Mouse (Mus musculus) CH12.LX (cell line): ENCODE data around the gene Ccdc3. TPM values are rescaled to one million over a fixed set of nuclear protein-coding genes. Genes with fewer than 3 reads are reported as not detected.
A peak's percentile ranks its signal among the peaks of the same experiment; 100 is the strongest.

Experiments used
- DNase-seq: peaks from one replicate; pipeline ENCODE4 v3.0.0-alpha.2; 2013; ENCODE audit errors: extremely low read depth
- H3K27ac ChIP-seq: 2 replicates; pipeline ENCODE4 v1.5.1; 2012; ENCODE audit warnings: low read depth, mild to moderate bottlenecking, control low read depth, moderate library complexity; ENCODE audit not compliant: insufficient read depth
- H3K27me3 ChIP-seq: replicated peaks from 2 replicates; pipeline ENCODE3; 2012; ENCODE audit warnings: inconsistent platforms
- H3K36me3 ChIP-seq, 2 experiments: replicated peaks in 1 of 2; 2 replicates each; pipeline versions ENCODE3 to v1.6.1; 2012; ENCODE audit warnings: inconsistent platforms in 1 of 2, low read length in 1 of 2, mild to moderate bottlenecking in 1 of 2, mixed read lengths in 1 of 2, moderate library complexity in 1 of 2; ENCODE audit not compliant: control insufficient read depth in 1 of 2, insufficient read depth in 1 of 2
- H3K4me1 ChIP-seq, 2 experiments: 2 replicates each; pipeline ENCODE4 v1.6.1; 2012; ENCODE audit warnings: inconsistent platforms in 1 of 2, moderate library complexity in 1 of 2; ENCODE audit not compliant: insufficient read depth in 2 of 2, control insufficient read depth in 1 of 2
- H3K4me2 ChIP-seq: 2 replicates; pipeline ENCODE4 v1.6.1; 2012; ENCODE audit warnings: low read depth, mild to moderate bottlenecking, control low read depth; ENCODE audit not compliant: poor library complexity, insufficient read depth, severe bottlenecking
- H3K4me3 ChIP-seq, 3 experiments: fragments of 150-350 bp in 1 of 3; sonication (generic) in 1 of 3; replicated peaks in 1 of 3; 2 replicates each; pipeline versions ENCODE3 to v1.5.1; 2011 to 2012; ENCODE audit warnings: low read depth in 2 of 3, low read length in 2 of 3, mild to moderate bottlenecking in 2 of 3, moderate library complexity in 2 of 3, control low read depth in 1 of 3, improper control_type of control experiment in 1 of 3, inconsistent platforms in 1 of 3, mixed read lengths in 1 of 3; ENCODE audit not compliant: poor library complexity in 1 of 3
- H3K79me2 ChIP-seq: replicated peaks from 2 replicates; pipeline ENCODE4 v1.6.1; 2012; ENCODE audit warnings: mild to moderate bottlenecking, moderate library complexity; ENCODE audit not compliant: control insufficient read depth, poor library complexity, insufficient read depth, severe bottlenecking; ENCODE audit errors: extremely low read depth
- H3K9ac ChIP-seq: 2 replicates; pipeline ENCODE4 v1.6.1; 2012; ENCODE audit warnings: low read depth, mild to moderate bottlenecking, control low read depth, moderate library complexity; ENCODE audit not compliant: insufficient read depth
- H3K9me3 ChIP-seq: replicated peaks from 2 replicates; pipeline ENCODE3; 2012; ENCODE audit warnings: low read length, inconsistent platforms, mixed read lengths
- CHD1 ChIP-seq: IDR thresholded peaks from 2 replicates; pipeline ENCODE4 v1.6.1; 2012; ENCODE audit warnings: low read depth, low read length, improper control_type of control experiment, inconsistent platforms
- IRF4 ChIP-seq: IDR thresholded peaks from 2 replicates; pipeline ENCODE4 v1.6.1; 2014; ENCODE audit warnings: low read depth, mild to moderate bottlenecking, inconsistent platforms, low read length, improper control_type of control experiment
- JUN ChIP-seq: IDR thresholded peaks from 2 replicates; pipeline ENCODE4 v1.6.1; 2011; ENCODE audit warnings: low read depth, mild to moderate bottlenecking, low read length, improper control_type of control experiment, moderate library complexity; ENCODE audit not compliant: insufficient read depth
- MAZ ChIP-seq: IDR thresholded peaks from 2 replicates; pipeline ENCODE4 v1.6.1; 2012; ENCODE audit warnings: low read depth, mild to moderate bottlenecking, inconsistent platforms, low read length, improper control_type of control experiment, moderate library complexity
- MYC ChIP-seq: IDR thresholded peaks from 2 replicates; pipeline ENCODE4 v1.6.1; 2011; ENCODE audit warnings: low read depth, mild to moderate bottlenecking, improper control_type of control experiment, low read length
- NRF1 ChIP-seq: IDR thresholded peaks from 2 replicates; pipeline ENCODE4 v1.6.1; 2014; ENCODE audit warnings: low read depth, mild to moderate bottlenecking, inconsistent platforms, low read length, improper control_type of control experiment, moderate library complexity
- TCF12 ChIP-seq: IDR thresholded peaks from 2 replicates; pipeline ENCODE4 v1.6.1; 2014; ENCODE audit warnings: low read depth, mild to moderate bottlenecking, inconsistent platforms, low read length, improper control_type of control experiment
- dilution Hi-C: fragments of 300-500 bp; cut with MboI; formaldehyde crosslinking; loops from 2 replicates; pipeline ENCODE4 v1.14.3; 2020; ENCODE audit warnings: low sequenced_read_pairs; ENCODE audit not compliant: extremely low pct_unique_long_range_greater_than_20kb, extremely low pct_ligation_motif_present
- in situ Hi-C: fragments of 300-500 bp; cut with MboI; formaldehyde crosslinking; loops from 3 replicates; pipeline ENCODE4 v1.14.3; 2019; ENCODE audit warnings: low sequenced_read_pairs, low pct_ligation_motif_present, low pct_unique_long_range_greater_than_20kb, mixed read lengths
- polyA plus RNA-seq: library from polyadenylated mRNA; unstranded; fragments of >175 nt; gene quantifications from 2 replicates; pipeline ENCODE4 v1.2.1, GENCODE M21; 2012; ENCODE audit warnings: low read depth; ENCODE audit not compliant: insufficient read length
- total RNA-seq, 2 experiments: library from RNA; depleted of rRNA; stranded (reverse); fragments of 300-350 nt in 1 of 2; fragments of >200 nt in 1 of 2; gene quantifications; 2 replicates each; pipeline ENCODE4 v1.2.3; 2012 to 2014

The Ccdc3 gene
- total and polyA plus RNA-seq, 3 experiments, result not detected

DNA sequence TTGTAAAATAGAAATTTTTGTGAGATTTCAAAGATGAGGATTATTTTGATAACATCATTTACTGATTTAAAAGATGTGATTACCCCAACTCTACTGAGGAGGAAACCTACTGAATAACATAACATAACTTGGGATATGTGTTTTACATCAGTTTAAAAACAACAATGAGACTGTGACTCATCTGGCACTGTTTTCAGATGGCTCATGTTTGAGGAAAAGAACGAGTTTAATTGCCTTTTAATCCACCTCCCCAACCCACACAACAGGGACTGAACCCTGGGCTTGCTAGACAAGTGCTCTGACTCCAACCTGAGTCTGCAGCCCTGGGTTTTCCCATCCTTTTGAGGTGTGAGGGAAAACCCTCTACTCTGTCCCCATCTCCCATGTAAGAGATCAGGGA lies 42.3 kb upstream of the Ccdc3 start:
- Histone ChIP-seq H3K27ac (no peak overlapping the region), H3K4me2 (no peak overlapping the region), H3K79me2 (no peaks in the 10 kb centered on the region), H3K9me3 (peaks cover 4% of the 10 kb centered on the region), H3K36me3 (no peaks in the 10 kb centered on the region), H3K4me1 (peaks cover 0 to 8% of the 10 kb centered on the region in 2 experiments; a peak in 3 of 4 replicates), H3K9ac (no peak overlapping the region), H3K4me3 (no peak overlapping the region), H3K27me3 (no peaks in the 10 kb centered on the region)
- TF ChIP-seq CHD1, result no peak
- no peak for TF ChIP-seq MYC
- no peak for TF ChIP-seq JUN
- DNase-seq, result no peak
- in situ Hi-C loops, result loop anchor here (25.0 kb wide), 2 partner anchors 717 to 1067 kb away; no protein-coding TSS in a partner anchor
- dilution Hi-C loops, result no loop called here

DNA sequence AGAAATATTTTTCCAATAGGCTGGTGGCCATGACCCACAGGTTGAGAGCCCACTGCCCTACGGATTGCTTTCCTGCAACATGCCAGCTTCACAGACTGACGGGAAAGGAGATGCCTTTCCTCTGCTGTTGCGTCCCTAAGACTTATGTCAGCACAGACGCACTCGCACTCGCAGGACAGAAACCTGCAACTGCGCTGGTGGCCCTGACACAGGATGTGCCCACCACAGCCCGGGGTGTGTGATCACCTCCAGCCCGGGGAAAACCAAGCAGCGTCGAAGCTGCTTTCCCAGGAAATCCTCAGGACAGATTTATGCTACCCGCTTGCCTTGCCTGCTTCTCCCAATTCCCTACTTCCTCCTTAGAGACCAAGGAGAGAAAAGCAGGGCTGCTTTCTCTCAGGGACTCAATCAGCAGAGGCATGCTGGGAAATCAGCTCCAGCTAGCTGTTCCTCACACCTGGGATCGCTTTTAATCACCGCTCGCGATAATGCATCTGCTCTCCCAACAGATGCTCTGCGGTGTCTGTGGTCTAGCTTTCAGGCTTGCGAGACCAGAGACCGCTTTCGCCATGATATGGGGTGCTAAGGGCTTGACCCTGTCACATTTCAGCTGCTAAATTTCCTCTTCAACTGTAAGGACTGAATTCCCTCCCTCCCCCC lies 39.7 kb upstream of the Ccdc3 start:
- Histone ChIP-seq H3K9me3 (peaks cover 4% of the 10 kb centered on the region), H3K4me3 (no peak overlapping the region), H3K27ac (no peak overlapping the region), H3K36me3 (no peaks in the 10 kb centered on the region), H3K4me2 (peak overlapping the region; percentile 24; the same call in 1 of the 2 replicates), H3K79me2 (no peaks in the 10 kb centered on the region), H3K9ac (no peak overlapping the region), H3K27me3 (no peaks in the 10 kb centered on the region), H3K4me1 (peaks cover 0 to 8% of the 10 kb centered on the region in 2 experiments; a peak in 3 of 4 replicates)
- in situ Hi-C loops, result loop anchor here (25.0 kb wide), 2 partner anchors 714 to 1064 kb away; no protein-coding TSS in a partner anchor
- no peak for TF ChIP-seq MAZ
- peak; percentile 51; the same call in 1 of the 2 replicates for TF ChIP-seq IRF4
- no peak for TF ChIP-seq NRF1
- no peak for DNase-seq
- dilution Hi-C loops, result no loop called here

DNA sequence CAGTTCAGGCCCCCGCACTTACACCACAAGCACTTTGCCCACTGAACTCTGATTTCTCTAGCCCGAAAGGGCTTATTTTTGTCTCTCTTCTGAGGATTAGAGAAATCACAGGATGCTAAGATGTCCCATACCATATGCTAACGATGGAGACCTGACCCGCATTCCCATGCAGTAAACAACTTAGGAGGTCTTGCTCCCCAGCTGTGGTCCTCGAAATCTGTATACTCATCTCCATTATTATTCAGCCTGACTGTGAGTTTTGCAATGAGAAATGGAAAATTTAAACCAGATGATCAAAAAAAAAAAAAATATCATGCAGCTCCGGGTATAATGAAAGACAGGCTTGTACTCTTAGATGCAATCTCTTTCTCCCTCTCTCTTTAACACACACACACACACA lies 38.4 kb upstream of the Ccdc3 start:
- H3K36me3 ChIP-seq, result no peaks in the 10 kb centered on the region
- dilution Hi-C loops, result no loop called here
- DNase-seq, result no peak
- H3K4me1 ChIP-seq, result peaks cover 0 to 8% of the 10 kb centered on the region in 2 experiments; a peak in 3 of 4 replicates
- H3K4me2 ChIP-seq, result no peak overlapping the region
- in situ Hi-C loops, result loop anchor here (25.0 kb wide), 2 partner anchors 713 to 1063 kb away; no protein-coding TSS in a partner anchor
- H3K27ac ChIP-seq, result no peak overlapping the region
- H3K9ac ChIP-seq, result no peak overlapping the region
- H3K4me3 ChIP-seq, result no peak overlapping the region
- no peaks in the 10 kb centered on the region for H3K9me3 ChIP-seq
- no peak for TF ChIP-seq TCF12
- no peaks in the 10 kb centered on the region for H3K79me2 ChIP-seq
- peaks cover 2% of the 10 kb centered on the region for H3K27me3 ChIP-seq
